ENCODE assay signal across 9 mouse cellular contexts in genomic region chr8:104098671-104099346, GRCm38 (mm10). TPM values are rescaled to one million over a fixed set of nuclear protein-coding genes. Genes with fewer than 3 reads are reported as not detected.
DNase-seq lines count a peak whose midpoint lies in the region; ATAC-seq lines count a peak whose summit lies in the region.
"Had no signal": no experiment of that assay in that cellular context is flagged by ENCODE, and none has a peak within 500 bp of the region (broad histone marks: within the 10 kb centered on the region; RNA-seq: fewer than 3 reads in every experiment).

No protein-coding gene starts in this region.

- DNase-seq in cerebellum, adult 18-20 months, result peak; percentile 29 to 34
- DNase-seq in cerebellum, adult 11-12 months, result no peak
- DNase-seq in right cerebral cortex, postnatal 14 days, result peak; percentile 56
- DNase-seq in right cerebral cortex, adult 18-20 months, result no peak
- peak; percentile 37 for DNase-seq in heart, postnatal 4 days
- DNase-seq in gastrocnemius, postnatal 36 days, result no peak

- no peaks in the 10 kb centered on the region for H3K36me3 ChIP-seq in liver, embryonic 12.5 days
- H3K36me3 ChIP-seq: G1E had no signal

- H3K27ac ChIP-seq in liver, embryonic 12.5 days, result peak overlapping the region; percentile 50; the same call in 1 of the 2 replicates

- 0 out of 2 replicates have a peak overlapping the region, but pooled peaks have one; percentile 8 for H3K4me3 ChIP-seq in liver, embryonic 12.5 days

- ATAC-seq in liver, embryonic 12.5 days, result peak; percentile 59
- peak; percentile 71 for ATAC-seq in neutrophil, adult 5-6 weeks (ENCODE audit: extremely low read depth, insufficient number of reproducible peaks, low FRiP score, poor library complexity, severe bottlenecking)

- no peaks in the 10 kb centered on the region for H3K9me3 ChIP-seq in liver, embryonic 12.5 days (replicated peaks)

- H3K4me1 ChIP-seq in liver, embryonic 12.5 days, result peaks cover 32% of the 10 kb centered on the region

- peak overlapping the region; percentile 59 for H3K4me2 ChIP-seq in liver, embryonic 12.5 days

- H3K9ac ChIP-seq in liver, embryonic 12.5 days, result no peak overlapping the region

- no peaks in the 10 kb centered on the region for H3K27me3 ChIP-seq in liver, embryonic 12.5 days (replicated peaks)

- intact Hi-C loops in gastrocnemius, postnatal 36 days (cut with DNase I), result loop anchor here (1.0 kb wide), 1 partner anchor 42 kb away; no protein-coding TSS in a partner anchor

- WGBS in liver, embryonic 12.5 days (ENCODE audit: insufficient replicate concordance), result 3% methylated on average over 6 of the region's 6 CpGs

RNA-seq across cellular contexts. Expression of gene Cdh5, which starts 2.6 kb away (rescaled TPM):
- total RNA-seq in heart, postnatal 4 days (2021), result 100 to 1,000 TPM; 260 to 270 TPM
- 9.4 and 9.9 TPM in 2 replicates for polyA plus RNA-seq in liver, embryonic 12.5 days (2016; fragmentation: Nextera tagmentation; extraction: Ambion mirVana)
- total RNA-seq in neutrophil, adult 5-6 weeks (2017), result 1.5 TPM in 1 of 2 replicates, not detected in the other
- 10 to 100 TPM; 40.2 to 46.1 TPM for total RNA-seq in gastrocnemius, postnatal 36 days (2021)
- polyA plus RNA-seq: G1E had no signal

Comparison
In these comparisons a context has a peak if more than half of its experiments do, and no peak if none do; other contexts are left out.
1. DNase-seq: peak in cerebellum, adult 18-20 months (2 of 2), right cerebral cortex, postnatal 14 days (single experiment) and heart, postnatal 4 days (single experiment); none in cerebellum, adult 11-12 months (single experiment), right cerebral cortex, adult 18-20 months (single experiment) and gastrocnemius, postnatal 36 days (0 of 2).
2. RNA of gene Cdh5, which starts 2.6 kb away (total RNA-seq): 260 to 270 TPM in heart, postnatal 4 days and 40.2 to 46.1 TPM in gastrocnemius, postnatal 36 days; 1.5 TPM in neutrophil, adult 5-6 weeks; every median in the first group is over 10 times any median in the second.